Mouse (Mus musculus): Measurements from ENCODE around the gene Gm34653.
"Not testable (repeated sequence)": the region's sequence is repeated elsewhere in the genome, so short reads cannot be mapped to it uniquely, and the experiment has no call there.

DNA sequence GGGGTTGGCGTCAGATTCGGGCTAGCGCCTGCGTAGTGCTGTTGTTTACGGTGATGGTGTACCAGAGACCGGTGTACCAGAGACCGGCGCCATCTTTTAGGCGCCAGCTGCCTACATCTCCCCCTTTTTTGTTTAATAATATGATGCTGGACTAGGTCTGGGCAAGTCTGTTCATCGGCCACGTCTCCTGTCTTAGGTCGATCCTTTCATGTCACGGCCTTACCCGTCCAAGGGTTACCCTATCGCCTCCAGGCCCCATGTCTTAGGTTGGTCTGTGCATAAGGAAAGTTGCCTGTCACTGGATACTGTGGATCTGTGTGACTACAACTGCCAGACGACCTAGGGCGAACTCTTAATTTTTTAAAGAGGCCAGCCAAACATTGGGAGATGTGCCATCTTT, 2.7 kb upstream of the Gm34653 start:
- TF ChIP-seq CTCF (IDR thresholded peaks at IDR 0.05; ENCODE audit: control insufficient read depth, insufficient read depth, low read length); POLR2A (IDR thresholded peaks at IDR 0.05; ENCODE audit: borderline replicate concordance, control insufficient read depth, low read depth, low read length): not testable (repeated sequence)
